Mouse (Mus musculus) myocyte (in vitro differentiated cells): ENCODE data around the gene Ndufaf2.

Experiments
- CEBPB ChIP-seq: IDR thresholded peaks from 2 replicates; pipeline ENCODE4 v1.6.1; 2011; ENCODE audit warnings: mild to moderate bottlenecking, moderate library complexity; ENCODE audit not compliant: poor library complexity, insufficient read depth, severe bottlenecking
- POLR2A ChIP-seq: IDR thresholded peaks from one replicate; pipeline ENCODE4 v1.6.1; 2011; ENCODE audit warnings: low read depth, mild to moderate bottlenecking, control low read depth, moderate library complexity; ENCODE audit not compliant: insufficient read length
- TCF12 ChIP-seq: IDR thresholded peaks from one replicate; pipeline ENCODE4 v1.6.1; 2011; ENCODE audit warnings: mild to moderate bottlenecking, control low read depth; ENCODE audit not compliant: poor library complexity, insufficient read depth, severe bottlenecking
- USF1 ChIP-seq: IDR thresholded peaks from one replicate; pipeline ENCODE4 v1.6.1; 2011; ENCODE audit warnings: low read depth, mild to moderate bottlenecking, control low read depth, moderate library complexity

DNA sequence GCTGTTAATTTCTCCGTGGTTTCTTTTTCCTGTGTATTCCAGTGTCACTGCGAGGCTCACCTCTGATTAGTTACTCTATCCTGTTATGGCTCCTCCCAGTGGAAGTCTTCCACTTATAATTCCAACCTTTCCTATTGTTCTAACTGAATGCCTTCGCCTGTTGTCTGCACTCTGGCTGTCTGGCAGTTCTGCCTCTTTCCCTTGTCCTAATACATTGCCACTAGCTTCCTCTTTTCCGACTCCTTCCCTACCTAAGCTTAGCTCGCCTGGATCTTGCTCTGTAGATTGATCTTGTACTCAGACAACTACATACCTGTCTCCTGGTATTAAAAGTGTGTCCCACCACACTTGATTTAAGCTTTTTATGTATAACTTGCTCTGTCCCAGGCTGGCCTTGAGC lies 22.4 kb upstream of the Ndufaf2 start:
- TF ChIP-seq CEBPB (no peak), POLR2A (no peak), TCF12 (no peak), USF1 (no peak)
